Mouse (Mus musculus) liver, embryonic 14.5 days (tissue): Measurements from ENCODE around the gene Sh2d1b2.

ENCODE experiments used
- CTCF ChIP-seq: IDR thresholded peaks from 2 replicates; pipeline ENCODE4 v1.5.1; 2016; ENCODE audit warnings: antibody characterized with exemption, low read depth, control low read depth
- EP300 ChIP-seq: IDR thresholded peaks from 2 replicates; pipeline ENCODE4 v1.6.1; 2016; ENCODE audit warnings: antibody characterized with exemption, low read depth

GRCm38 (mm10) chr1:170186531-170186930 is 46.0 kb upstream of the Sh2d1b2 start:
- TF ChIP-seq EP300 (no peak), CTCF (no peak)
